ENCODE assay signal across 8 mouse cellular contexts in the genomic region with DNA sequence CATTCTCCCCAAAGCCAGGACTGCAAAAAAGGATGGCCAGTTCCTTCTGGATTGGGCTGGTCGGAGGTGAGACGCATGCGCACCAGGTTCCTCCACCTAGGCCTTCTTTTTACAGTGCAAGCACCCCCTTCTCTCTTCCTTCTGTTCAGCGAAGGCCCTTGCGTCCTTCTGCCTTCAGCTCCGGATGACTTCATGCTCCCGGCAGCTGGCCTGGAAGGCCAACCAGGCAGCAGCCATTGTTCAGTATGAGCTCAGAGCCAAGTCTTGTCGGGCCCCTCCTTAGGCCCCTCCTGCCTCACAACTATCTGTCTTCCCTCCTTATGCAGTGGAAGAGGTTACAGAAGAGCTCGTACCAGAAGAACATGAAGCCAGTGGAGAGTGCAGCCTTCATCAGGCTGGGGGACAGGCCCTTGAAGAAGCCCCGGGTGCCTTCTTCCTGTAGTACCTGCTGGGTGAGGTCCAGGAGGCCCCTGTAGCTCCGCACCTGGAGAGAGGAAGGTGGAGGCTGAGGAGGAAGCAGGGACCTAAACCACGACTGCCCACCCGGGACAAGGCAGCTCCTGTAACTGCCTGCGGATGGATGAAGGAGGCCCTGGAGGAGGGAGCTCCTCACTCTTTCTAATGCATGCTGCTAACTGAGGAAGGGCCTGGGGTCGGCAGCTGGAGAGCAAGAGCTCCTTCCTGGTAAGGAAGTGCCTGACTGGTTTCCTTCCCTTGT. TPM values are rescaled to one million over a fixed set of nuclear protein-coding genes. Genes with fewer than 3 reads are reported as not detected.
DNase-seq lines count a peak whose midpoint lies in the region; ATAC-seq and TF ChIP-seq lines count a peak whose summit lies in the region.
"Had no signal": no experiment of that assay in that cellular context is flagged by ENCODE, and none has a peak within 500 bp of the region (broad histone marks: within the 10 kb centered on the region; RNA-seq: fewer than 3 reads in every experiment).

No protein-coding gene starts in this region.

- no peaks in the 10 kb centered on the region for H3K27me3 ChIP-seq in intestine, embryonic 14.5 days (replicated peaks; ENCODE audit: control insufficient read depth, insufficient read depth, low read length)
- H3K27me3 ChIP-seq in intestine, postnatal 0 days (replicated peaks; ENCODE audit: control insufficient read depth, insufficient read depth, low read length): no peaks in the 10 kb centered on the region
- H3K27me3 ChIP-seq in kidney, embryonic 16.5 days (ENCODE audit: insufficient read depth, low read length): no peaks in the 10 kb centered on the region

- H3K4me2 ChIP-seq in intestine, embryonic 14.5 days (ENCODE audit: low read length): no peak overlapping the region
- no peak overlapping the region for H3K4me2 ChIP-seq in intestine, postnatal 0 days (replicated peaks; ENCODE audit: low read depth)
- no peak overlapping the region for H3K4me2 ChIP-seq in kidney, embryonic 16.5 days (replicated peaks; ENCODE audit: low read depth, low read length)

- no peak for DNase-seq in intestine, embryonic 14.5 days (ENCODE audit: low spot score)
- peak; percentile 68 for DNase-seq in ES-E14 (ENCODE audit: low read depth, low spot score)
- peak; percentile 59 for DNase-seq in adrenal gland, postnatal 25 days
- DNase-seq in urinary bladder, adult 2 months (ENCODE audit: low spot score): no peak
- DNase-seq in thymus, postnatal 36 days: no peak
- DNase-seq: right cerebral cortex, adult 18-20 months had no signal

- peaks cover 17% of the 10 kb centered on the region for H3K4me1 ChIP-seq in intestine, embryonic 14.5 days (replicated peaks; ENCODE audit: control insufficient read depth, insufficient read depth, low read length)
- no peaks in the 10 kb centered on the region for H3K4me1 ChIP-seq in intestine, postnatal 0 days (replicated peaks; ENCODE audit: control insufficient read depth, insufficient read depth, low read length)
- H3K4me1 ChIP-seq in ES-E14 (ENCODE audit: control insufficient read depth in 2 of 2, insufficient read depth in 2 of 2, low read length in 2 of 2, poor library complexity in 1 of 2): peaks cover 22 to 26% of the 10 kb centered on the region in 2 experiments; a peak in 3 of 4 replicates
- peaks cover 41% of the 10 kb centered on the region for H3K4me1 ChIP-seq in kidney, embryonic 16.5 days (ENCODE audit: insufficient read depth, low read length)

- ATAC-seq in intestine, embryonic 14.5 days (replicated peaks; ENCODE audit: low FRiP score, low TSS enrichment, low read depth): no peak
- no peak for ATAC-seq in intestine, postnatal 0 days
- no peak for ATAC-seq in kidney, embryonic 16.5 days (ENCODE audit: low FRiP score, low TSS enrichment)

- peaks cover 29% of the 10 kb centered on the region for H3K36me3 ChIP-seq in intestine, embryonic 14.5 days (ENCODE audit: control insufficient read depth, insufficient read depth, low read length)
- peaks cover 21% of the 10 kb centered on the region; the same call in 1 of the 2 replicates for H3K36me3 ChIP-seq in intestine, postnatal 0 days (ENCODE audit: control insufficient read depth, insufficient read depth)
- H3K36me3 ChIP-seq in ES-E14 (ENCODE audit: control insufficient read depth, insufficient read depth, low read length, poor library complexity, severe bottlenecking): peaks cover 18% of the 10 kb centered on the region
- H3K36me3 ChIP-seq in kidney, embryonic 16.5 days (ENCODE audit: insufficient read depth, low read length): peaks cover 11% of the 10 kb centered on the region

- 75% methylated on average over 15 of the region's 15 CpGs for WGBS in intestine, embryonic 14.5 days
- WGBS in intestine, postnatal 0 days: 73% methylated on average over 15 of the region's 15 CpGs
- WGBS in kidney, embryonic 16.5 days: 69% methylated on average over 15 of the region's 15 CpGs

- no peak overlapping the region for H3K4me3 ChIP-seq in intestine, embryonic 14.5 days (ENCODE audit: low read depth, low read length)
- no peak overlapping the region for H3K4me3 ChIP-seq in intestine, postnatal 0 days (ENCODE audit: low read depth, low read length)
- H3K4me3 ChIP-seq in ES-E14 (ENCODE audit: insufficient read depth in 1 of 2, low read depth in 1 of 2, low read length in 2 of 2, poor library complexity in 1 of 2, severe bottlenecking in 1 of 2): peak overlapping the region; percentile 4 to 61
- no peak overlapping the region for H3K4me3 ChIP-seq in kidney, embryonic 16.5 days (ENCODE audit: low read length)

- H3K9ac ChIP-seq in intestine, embryonic 14.5 days (ENCODE audit: low read length): no peak overlapping the region
- H3K9ac ChIP-seq in intestine, postnatal 0 days (ENCODE audit: low read depth, low read length): no peak overlapping the region
- H3K9ac ChIP-seq in ES-E14 (ENCODE audit: insufficient read depth, low read depth, low read length, poor library complexity, severe bottlenecking): peak overlapping the region; percentile 82
- 0 out of 2 replicates have a peak overlapping the region, but pooled peaks have one; percentile 31 for H3K9ac ChIP-seq in kidney, embryonic 16.5 days (replicated peaks; ENCODE audit: low read length)

- H3K27ac ChIP-seq in intestine, embryonic 14.5 days (ENCODE audit: low read depth): peak overlapping the region; percentile 27; the same call in 1 of the 2 replicates
- H3K27ac ChIP-seq in intestine, postnatal 0 days (ENCODE audit: low read depth, low read length): no peak overlapping the region
- H3K27ac ChIP-seq in ES-E14 (ENCODE audit: insufficient read depth, low read depth, low read length, poor library complexity, severe bottlenecking): peak overlapping the region; percentile 96
- peak overlapping the region; percentile 45 for H3K27ac ChIP-seq in kidney, embryonic 16.5 days (ENCODE audit: low read length)

- H3K9me3 ChIP-seq in intestine, embryonic 14.5 days (ENCODE audit: control insufficient read depth, low read length): no peaks in the 10 kb centered on the region
- H3K9me3 ChIP-seq in intestine, postnatal 0 days (ENCODE audit: control insufficient read depth): no peaks in the 10 kb centered on the region
- H3K9me3 ChIP-seq in ES-E14 (ENCODE audit: control insufficient read depth, insufficient read depth, low read depth, low read length): no peaks in the 10 kb centered on the region
- no peaks in the 10 kb centered on the region for H3K9me3 ChIP-seq in kidney, embryonic 16.5 days (ENCODE audit: low read length)

- no peak for TF ChIP-seq CTCF in intestine, postnatal 0 days (IDR thresholded peaks at IDR 0.05; ENCODE audit: low read depth)

- in situ Hi-C loops in ES-E14 (cut with MboI; ENCODE audit: low sequenced_read_pairs in 2 of 2, unreplicated experiment in 2 of 2): no loop called here

TF ChIP-seq in ES-E14, 5 proteins besides CTCF, POLR2A, EP300 and RAD21:
- no peak for TF ChIP-seq ZNF384 (IDR thresholded peaks at IDR 0.05; ENCODE audit: low read depth, low read length)
- no peak for TF ChIP-seq ZC3H11A (IDR thresholded peaks at IDR 0.05; ENCODE audit: borderline replicate concordance, low read depth, low read length)
- no peak for TF ChIP-seq MAFK (IDR thresholded peaks at IDR 0.05; ENCODE audit: insufficient read depth, low read depth, low read length)
- TF ChIP-seq CHD2 (IDR thresholded peaks at IDR 0.05; ENCODE audit: low read depth, low read length): no peak

RNA-seq across cellular contexts. Expression of a gene that starts 2.5 kb away (rescaled TPM):
- polyA plus RNA-seq in intestine, embryonic 14.5 days (2014; fragmentation: Nextera tagmentation; extraction: Ambion mirVana): 26.2 and 28.3 TPM in 2 replicates
- 43.0 and 48.9 TPM in 2 replicates for polyA plus RNA-seq in intestine, postnatal 0 days (2015; fragmentation: Nextera tagmentation; extraction: Ambion mirVana)
- 63.8 and 85.6 TPM in 2 replicates for total RNA-seq in ES-E14 (2012; rRNA removed)
- total RNA-seq in adrenal gland, postnatal 25 days (2021): 135 and 205 TPM in 2 replicates
- 42.8 and 47.1 TPM in 2 replicates for polyA plus RNA-seq in kidney, embryonic 16.5 days (2015; fragmentation: Nextera tagmentation; extraction: Ambion mirVana)
- 79.9 and 89.7 TPM in 2 replicates for polyA plus RNA-seq in urinary bladder, adult 2 months (2012; rRNA removed)

RNA-seq across cellular contexts. Expression of a gene that starts 11.4 kb away (rescaled TPM):
- 19.2 and 20.8 TPM in 2 replicates for polyA plus RNA-seq in intestine, embryonic 14.5 days (2014; fragmentation: Nextera tagmentation; extraction: Ambion mirVana)
- 5.7 and 5.8 TPM in 2 replicates for polyA plus RNA-seq in intestine, postnatal 0 days (2015; fragmentation: Nextera tagmentation; extraction: Ambion mirVana)
- total RNA-seq in ES-E14 (2012; rRNA removed): 31.7 and 39.7 TPM in 2 replicates
- 25.4 and 31.1 TPM in 2 replicates for total RNA-seq in adrenal gland, postnatal 25 days (2021)
- 24.5 and 26.8 TPM in 2 replicates for polyA plus RNA-seq in kidney, embryonic 16.5 days (2015; fragmentation: Nextera tagmentation; extraction: Ambion mirVana)
- polyA plus RNA-seq in urinary bladder, adult 2 months (2012; rRNA removed): 25.4 and 27.3 TPM in 2 replicates

RNA-seq across cellular contexts. Expression of a gene that starts 11.5 kb away (rescaled TPM):
- 94.0 and 105 TPM in 2 replicates for polyA plus RNA-seq in intestine, embryonic 14.5 days (2014; fragmentation: Nextera tagmentation; extraction: Ambion mirVana)
- polyA plus RNA-seq in intestine, postnatal 0 days (2015; fragmentation: Nextera tagmentation; extraction: Ambion mirVana): 51.6 and 52.2 TPM in 2 replicates
- 51.6 and 74.9 TPM in 2 replicates for total RNA-seq in ES-E14 (2012; rRNA removed)
- total RNA-seq in adrenal gland, postnatal 25 days (2021): 89.3 and 99.8 TPM in 2 replicates
- 101 and 103 TPM in 2 replicates for polyA plus RNA-seq in kidney, embryonic 16.5 days (2015; fragmentation: Nextera tagmentation; extraction: Ambion mirVana)
- 36.1 and 39.5 TPM in 2 replicates for polyA plus RNA-seq in urinary bladder, adult 2 months (2012; rRNA removed)

RNA-seq across cellular contexts. Expression of a gene that starts 12.8 kb away (rescaled TPM):
- polyA plus RNA-seq in intestine, embryonic 14.5 days (2014; fragmentation: Nextera tagmentation; extraction: Ambion mirVana): 23.3 and 26.4 TPM in 2 replicates
- polyA plus RNA-seq in intestine, postnatal 0 days (2015; fragmentation: Nextera tagmentation; extraction: Ambion mirVana): 19.1 and 19.5 TPM in 2 replicates
- 22.6 and 23.6 TPM in 2 replicates for total RNA-seq in ES-E14 (2012; rRNA removed)
- total RNA-seq in adrenal gland, postnatal 25 days (2021): 107 and 114 TPM in 2 replicates
- 51.0 and 56.1 TPM in 2 replicates for polyA plus RNA-seq in kidney, embryonic 16.5 days (2015; fragmentation: Nextera tagmentation; extraction: Ambion mirVana)
- 30.0 and 31.7 TPM in 2 replicates for polyA plus RNA-seq in urinary bladder, adult 2 months (2012; rRNA removed)

RNA-seq across cellular contexts. Expression of a gene that starts 51.0 kb away (rescaled TPM):
- 192 TPM in 2 replicates for polyA plus RNA-seq in intestine, embryonic 14.5 days (2014; fragmentation: Nextera tagmentation; extraction: Ambion mirVana)
- polyA plus RNA-seq in intestine, postnatal 0 days (2015; fragmentation: Nextera tagmentation; extraction: Ambion mirVana): 30.4 and 31.5 TPM in 2 replicates
- total RNA-seq in ES-E14 (2012; rRNA removed): 279 and 312 TPM in 2 replicates
- total RNA-seq in adrenal gland, postnatal 25 days (2021): 54.0 and 60.7 TPM in 2 replicates
- 180 and 184 TPM in 2 replicates for polyA plus RNA-seq in kidney, embryonic 16.5 days (2015; fragmentation: Nextera tagmentation; extraction: Ambion mirVana)
- polyA plus RNA-seq in urinary bladder, adult 2 months (2012; rRNA removed): 54.2 and 77.1 TPM in 2 replicates

Comparison
In these comparisons a context has a peak if more than half of its experiments do, and no peak if none do; other contexts are left out.
1. DNase-seq: peak in ES-E14 (single experiment) and adrenal gland, postnatal 25 days (single experiment); none in intestine, embryonic 14.5 days (single experiment), urinary bladder, adult 2 months (single experiment) and thymus, postnatal 36 days (0 of 2).
2. H3K4me3 ChIP-seq: peak in ES-E14 (2 of 2); none in intestine, embryonic 14.5 days (single experiment), intestine, postnatal 0 days (single experiment) and kidney, embryonic 16.5 days (single experiment).
3. H3K9ac ChIP-seq: peak in ES-E14 (single experiment) and kidney, embryonic 16.5 days (single experiment); none in intestine, embryonic 14.5 days (single experiment) and intestine, postnatal 0 days (single experiment).